Mouse (Mus musculus): ENCODE measurements at regions not wholly inside any gene's neighbourhood (a gene's known extent, or its start where the extent isn't known, plus 50 kb on each side); places are given as distances from the start of the nearest gene placed in this dataset.

- 56% methylated on average over 8 of the region's 8 CpGs for WGBS
- H3K27me3 ChIP-seq (ENCODE audit: control insufficient read depth, insufficient read depth, low read length), result no peaks in the 10 kb centered on the region
Measured at GRCm38 (mm10) chr4:135027136-135027535, 93.3 kb upstream of the Runx3 start.

GRCm38 (mm10) chr4:135029723-135030122, 90.7 kb upstream of the Runx3 start:
- Histone ChIP-seq H3K9me3 (ENCODE audit: control insufficient read depth, low read length) (no peaks in the 10 kb centered on the region), H3K9ac (ENCODE audit: low read length) (no peak overlapping the region), H3K4me3 (ENCODE audit: low read depth, low read length) (no peak overlapping the region), H3K27ac (ENCODE audit: low read depth, low read length) (no peak overlapping the region), H3K27me3 (ENCODE audit: control insufficient read depth, insufficient read depth, low read length) (no peaks in the 10 kb centered on the region), H3K36me3 (ENCODE audit: control insufficient read depth, insufficient read depth, low read length) (no peaks in the 10 kb centered on the region), H3K4me2 (ENCODE audit: low read depth) (no peak overlapping the region), H3K4me1 (ENCODE audit: control insufficient read depth, insufficient read depth, low read length) (no peaks in the 10 kb centered on the region)
- DNase-seq (ENCODE audit: low spot score) (no peak), ATAC-seq (ENCODE audit: insufficient read depth, low FRiP score, low TSS enrichment) (no peak)
- 88% methylated on average over 2 of the region's 2 CpGs for WGBS

More at GRCm38 (mm10) chr4:135027136-135027535, 93.3 kb upstream of the Runx3 start:
- H3K4me2 ChIP-seq (ENCODE audit: low read depth), result no peak overlapping the region
- H3K27ac ChIP-seq (ENCODE audit: low read depth, low read length), result no peak overlapping the region
- no peaks in the 10 kb centered on the region for H3K36me3 ChIP-seq (ENCODE audit: control insufficient read depth, insufficient read depth, low read length)
- H3K9ac ChIP-seq (ENCODE audit: low read length), result no peak overlapping the region
- ATAC-seq (ENCODE audit: insufficient read depth, low FRiP score, low TSS enrichment) (no peak), DNase-seq (ENCODE audit: low spot score) (no peak)
- H3K9me3 ChIP-seq (ENCODE audit: control insufficient read depth, low read length), result no peaks in the 10 kb centered on the region
- no peak overlapping the region for H3K4me3 ChIP-seq (ENCODE audit: low read depth, low read length)
- H3K4me1 ChIP-seq (ENCODE audit: control insufficient read depth, insufficient read depth, low read length), result no peaks in the 10 kb centered on the region

DNA sequence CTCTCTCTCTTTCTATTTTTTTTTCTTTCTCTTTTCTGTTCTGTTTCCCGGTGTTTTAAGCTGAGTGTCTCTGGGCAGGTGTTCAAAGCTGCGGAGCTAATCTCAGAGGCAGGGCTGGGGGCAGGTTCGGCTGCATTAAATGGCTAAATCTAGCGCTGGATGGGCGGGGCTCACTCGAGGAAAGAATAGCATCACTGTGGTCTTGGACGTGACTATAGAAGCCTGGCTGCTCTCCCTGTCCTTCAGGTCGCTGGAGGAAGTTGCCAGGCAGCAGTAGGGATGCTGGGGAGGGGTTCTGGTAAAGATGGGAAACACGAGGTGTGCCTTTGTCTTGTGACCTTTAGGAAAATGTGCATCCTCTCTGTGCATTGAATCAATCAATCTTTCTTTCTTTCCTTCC, 88.0 kb upstream of the Runx3 start:
- H3K4me1 ChIP-seq (ENCODE audit: control insufficient read depth, insufficient read depth, low read length), result no peaks in the 10 kb centered on the region
- H3K9me3 ChIP-seq (ENCODE audit: control insufficient read depth, low read length), result no peaks in the 10 kb centered on the region
- no peak overlapping the region for H3K27ac ChIP-seq (ENCODE audit: low read depth, low read length)
- no peak overlapping the region for H3K4me3 ChIP-seq (ENCODE audit: low read depth, low read length)
- no peaks in the 10 kb centered on the region for H3K36me3 ChIP-seq (ENCODE audit: control insufficient read depth, insufficient read depth, low read length)
- no peak overlapping the region for H3K4me2 ChIP-seq (ENCODE audit: low read depth)
- H3K9ac ChIP-seq (ENCODE audit: low read length), result no peak overlapping the region
- DNase-seq (ENCODE audit: low spot score) (no peak), ATAC-seq (ENCODE audit: insufficient read depth, low FRiP score, low TSS enrichment) (no peak)
- H3K27me3 ChIP-seq (ENCODE audit: control insufficient read depth, insufficient read depth, low read length), result no peaks in the 10 kb centered on the region
- 44% methylated on average over 9 of the region's 9 CpGs for WGBS

DNA sequence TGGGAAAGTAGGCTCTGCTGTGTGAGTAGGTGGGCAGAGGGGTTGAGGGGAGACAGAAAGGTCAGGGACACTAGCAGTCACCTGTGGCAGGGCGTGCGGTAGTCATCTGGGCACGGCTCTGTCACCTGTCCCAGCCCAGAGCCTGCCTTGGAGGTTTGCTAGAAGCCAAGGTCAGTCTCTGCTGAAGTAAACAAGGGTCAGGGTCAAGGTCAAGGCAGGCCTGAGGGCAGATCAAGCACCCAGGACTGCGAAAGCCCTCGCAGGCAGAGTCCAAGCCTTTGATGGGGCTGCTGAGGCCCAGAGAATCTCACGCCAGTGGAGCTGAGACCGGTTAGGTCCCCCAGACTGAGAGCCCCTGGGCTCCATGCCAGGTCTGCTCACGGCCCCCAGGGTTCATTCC, 87.2 kb upstream of the Runx3 start:
- ATAC-seq (ENCODE audit: insufficient read depth, low FRiP score, low TSS enrichment), result no peak
- H3K4me3 ChIP-seq (ENCODE audit: low read depth, low read length), result no peak overlapping the region
- WGBS, result 81% methylated on average over 8 of the region's 8 CpGs

GRCm38 (mm10) chr4:135034406-135034805, 86.0 kb upstream of the Runx3 start:
- H3K4me1 ChIP-seq (ENCODE audit: control insufficient read depth, insufficient read depth, low read length), result no peaks in the 10 kb centered on the region
- H3K9me3 ChIP-seq (ENCODE audit: control insufficient read depth, low read length), result no peaks in the 10 kb centered on the region
- DNase-seq (ENCODE audit: low spot score) (peak; percentile 51), ATAC-seq (ENCODE audit: insufficient read depth, low FRiP score, low TSS enrichment) (no peak)
- H3K36me3 ChIP-seq (ENCODE audit: control insufficient read depth, insufficient read depth, low read length), result no peaks in the 10 kb centered on the region
- H3K4me3 ChIP-seq (ENCODE audit: low read depth, low read length), result no peak overlapping the region
- no peak overlapping the region for H3K27ac ChIP-seq (ENCODE audit: low read depth, low read length)
- H3K4me2 ChIP-seq (ENCODE audit: low read depth), result no peak overlapping the region
- H3K27me3 ChIP-seq (ENCODE audit: control insufficient read depth, insufficient read depth, low read length), result no peaks in the 10 kb centered on the region
- H3K9ac ChIP-seq (ENCODE audit: low read length), result no peak overlapping the region
- WGBS, result 29% methylated on average over 7 of the region's 7 CpGs

More for the DNA sequence above, 87.2 kb upstream of the Runx3 start:
- DNase-seq (ENCODE audit: low spot score), result no peak
- Histone ChIP-seq H3K4me2 (ENCODE audit: low read depth) (no peak overlapping the region), H3K9ac (ENCODE audit: low read length) (no peak overlapping the region), H3K36me3 (ENCODE audit: control insufficient read depth, insufficient read depth, low read length) (no peaks in the 10 kb centered on the region), H3K27ac (ENCODE audit: low read depth, low read length) (no peak overlapping the region), H3K9me3 (ENCODE audit: control insufficient read depth, low read length) (no peaks in the 10 kb centered on the region), H3K27me3 (ENCODE audit: control insufficient read depth, insufficient read depth, low read length) (no peaks in the 10 kb centered on the region), H3K4me1 (ENCODE audit: control insufficient read depth, insufficient read depth, low read length) (no peaks in the 10 kb centered on the region)

GRCm38 (mm10) chr4:135036764-135037163, 83.7 kb upstream of the Runx3 start:
- Histone ChIP-seq H3K9me3 (ENCODE audit: control insufficient read depth, low read length) (no peaks in the 10 kb centered on the region), H3K27ac (ENCODE audit: low read depth, low read length) (no peak overlapping the region), H3K36me3 (ENCODE audit: control insufficient read depth, insufficient read depth, low read length) (no peaks in the 10 kb centered on the region), H3K4me3 (ENCODE audit: low read depth, low read length) (no peak overlapping the region), H3K4me1 (ENCODE audit: control insufficient read depth, insufficient read depth, low read length) (no peaks in the 10 kb centered on the region), H3K9ac (ENCODE audit: low read length) (no peak overlapping the region), H3K27me3 (ENCODE audit: control insufficient read depth, insufficient read depth, low read length) (no peaks in the 10 kb centered on the region), H3K4me2 (ENCODE audit: low read depth) (no peak overlapping the region)
- ATAC-seq (ENCODE audit: insufficient read depth, low FRiP score, low TSS enrichment) (no peak), DNase-seq (ENCODE audit: low spot score) (no peak)
- 94% methylated on average over 3 of the region's 3 CpGs for whole genome bisulfite sequencing

DNA sequence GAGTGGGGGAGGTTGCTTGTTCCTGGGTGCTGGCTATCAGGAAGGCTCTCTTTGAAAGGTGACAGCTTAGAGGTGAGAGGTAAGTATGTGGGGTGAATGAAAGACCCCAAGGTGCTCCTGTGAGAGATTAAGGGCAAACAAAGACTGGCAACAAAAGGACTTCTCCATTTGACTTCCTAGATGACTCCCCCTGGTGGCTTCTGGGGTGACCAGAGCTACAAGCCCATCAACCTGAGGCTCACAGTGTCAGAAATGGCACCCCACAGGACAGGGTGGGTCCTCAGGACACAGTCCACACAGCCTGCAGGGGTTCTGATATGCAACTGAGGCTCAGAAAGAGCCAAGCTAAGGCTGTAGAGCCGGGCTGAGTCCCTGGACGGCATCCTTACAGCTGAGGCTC, 81.2 kb upstream of the Runx3 start:
- Histone ChIP-seq H3K4me1 (ENCODE audit: control insufficient read depth, insufficient read depth, low read length) (no peaks in the 10 kb centered on the region), H3K4me3 (ENCODE audit: low read depth, low read length) (no peak overlapping the region), H3K36me3 (ENCODE audit: control insufficient read depth, insufficient read depth, low read length) (no peaks in the 10 kb centered on the region), H3K9ac (ENCODE audit: low read length) (no peak overlapping the region), H3K27ac (ENCODE audit: low read depth, low read length) (no peak overlapping the region), H3K27me3 (ENCODE audit: control insufficient read depth, insufficient read depth, low read length) (no peaks in the 10 kb centered on the region), H3K4me2 (ENCODE audit: low read depth) (no peak overlapping the region), H3K9me3 (ENCODE audit: control insufficient read depth, low read length) (no peaks in the 10 kb centered on the region)
- ATAC-seq (ENCODE audit: insufficient read depth, low FRiP score, low TSS enrichment) (no peak), DNase-seq (ENCODE audit: low spot score) (no peak)
- 93% methylated on average over 2 of the region's 2 CpGs for WGBS

DNA sequence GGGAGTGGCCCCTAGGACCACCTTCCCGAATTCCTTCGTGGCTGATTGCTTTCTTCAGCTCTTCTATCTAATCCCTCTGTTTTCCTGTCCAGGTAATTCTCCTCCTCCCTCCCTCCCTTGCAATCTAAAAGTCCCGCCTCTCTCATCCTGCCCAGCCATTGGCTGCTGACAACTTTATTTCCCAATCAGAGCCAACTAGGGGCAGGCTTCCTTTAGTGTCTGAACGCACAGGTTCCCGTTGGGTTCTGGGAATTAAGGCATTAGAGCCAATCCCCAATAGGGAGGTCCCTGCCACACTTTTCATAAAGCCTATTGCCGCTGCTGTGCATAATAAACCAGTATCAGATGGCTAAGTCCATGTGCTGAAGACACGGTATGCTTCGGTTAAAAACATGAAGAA, 78.5 kb upstream of the Runx3 start:
- H3K9me3 ChIP-seq (ENCODE audit: control insufficient read depth, low read length), result no peaks in the 10 kb centered on the region
- no peak overlapping the region for H3K4me3 ChIP-seq (ENCODE audit: low read depth, low read length)
- no peaks in the 10 kb centered on the region for H3K27me3 ChIP-seq (ENCODE audit: control insufficient read depth, insufficient read depth, low read length)
- H3K4me1 ChIP-seq (ENCODE audit: control insufficient read depth, insufficient read depth, low read length), result no peaks in the 10 kb centered on the region
- no peak overlapping the region for H3K4me2 ChIP-seq (ENCODE audit: low read depth)
- no peak overlapping the region for H3K27ac ChIP-seq (ENCODE audit: low read depth, low read length)
- no peak overlapping the region for H3K9ac ChIP-seq (ENCODE audit: low read length)
- ATAC-seq (ENCODE audit: insufficient read depth, low FRiP score, low TSS enrichment) (no peak), DNase-seq (ENCODE audit: low spot score) (no peak)
- 49% methylated on average over 8 of the region's 8 CpGs for WGBS
- no peaks in the 10 kb centered on the region for H3K36me3 ChIP-seq (ENCODE audit: control insufficient read depth, insufficient read depth, low read length)

DNA sequence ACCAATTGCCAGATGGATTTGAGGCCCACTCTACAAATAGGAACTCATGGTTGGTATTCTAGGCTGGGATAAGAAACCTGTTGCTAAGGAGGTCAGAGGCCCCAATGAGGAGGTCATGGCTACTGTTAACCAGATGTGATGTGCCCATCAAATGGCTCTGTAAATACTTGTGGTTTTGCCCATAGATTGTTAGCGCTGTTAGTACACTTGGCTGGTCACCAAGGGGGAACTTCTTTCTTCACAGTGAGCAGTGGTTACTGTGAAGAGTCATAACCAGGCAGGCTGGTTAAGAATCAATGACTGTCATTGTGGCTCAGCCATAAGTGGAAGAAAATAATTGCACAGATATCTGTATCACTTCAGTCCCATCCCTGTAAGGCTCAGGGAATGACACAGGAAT, 78.0 kb upstream of the Runx3 start:
- H3K4me3 ChIP-seq (ENCODE audit: low read depth, low read length), result no peak overlapping the region
- no peak overlapping the region for H3K27ac ChIP-seq (ENCODE audit: low read depth, low read length)
- no peaks in the 10 kb centered on the region for H3K9me3 ChIP-seq (ENCODE audit: control insufficient read depth, low read length)
- no peaks in the 10 kb centered on the region for H3K4me1 ChIP-seq (ENCODE audit: control insufficient read depth, insufficient read depth, low read length)
- 96% methylated on average over 1 of the region's 1 CpGs for WGBS
- no peaks in the 10 kb centered on the region for H3K27me3 ChIP-seq (ENCODE audit: control insufficient read depth, insufficient read depth, low read length)
- H3K36me3 ChIP-seq (ENCODE audit: control insufficient read depth, insufficient read depth, low read length), result no peaks in the 10 kb centered on the region
- ATAC-seq (ENCODE audit: insufficient read depth, low FRiP score, low TSS enrichment), result no peak
- no peak overlapping the region for H3K4me2 ChIP-seq (ENCODE audit: low read depth)
- H3K9ac ChIP-seq (ENCODE audit: low read length), result no peak overlapping the region
- DNase-seq (ENCODE audit: low spot score), result no peak

Measured in neural tube, embryonic 11.5 days (tissue).